Mouse (Mus musculus) NIH3T3 (cell line): ENCODE results near the gene Far2.

Source experiments
- DNase-seq: peaks from one replicate; pipeline ENCODE4 v3.0.0-alpha.2; 2012; ENCODE audit warnings: low read depth

The Far2 gene

GRCm38 (mm10) chr6:148046881-148047649 lies at the start of gene Far2:
Gene Far2, plus strand, starts transcription at chr6:148047259.
- DNase-seq: no peak

- DNase-seq: no peak
Measured at GRCm38 (mm10) chr6:148000483-148000882, 46.6 kb upstream of the Far2 start.

- DNase-seq: peak; percentile 47
Measured at GRCm38 (mm10) chr6:148001071-148001470, 46.0 kb upstream of the Far2 start.

- no peak for DNase-seq
Measured at GRCm38 (mm10) chr6:148006118-148006837, 40.8 kb upstream of the Far2 start.

GRCm38 (mm10) chr6:148040759-148041158 lies 6.3 kb upstream of the Far2 start:
- DNase-seq: no peak

- no peak for DNase-seq
Measured at GRCm38 (mm10) chr6:148047650-148047988, 560 bp downstream of the Far2 start.

- no peak for DNase-seq
Measured at GRCm38 (mm10) chr6:148063131-148063530, 16.1 kb downstream of the Far2 start.

- no peak for DNase-seq
Measured at GRCm38 (mm10) chr6:148066267-148066666, 19.2 kb downstream of the Far2 start.

- no peak for DNase-seq
Measured at GRCm38 (mm10) chr6:148068786-148069185, 21.7 kb downstream of the Far2 start.

GRCm38 (mm10) chr6:148073599-148073998 lies 26.5 kb downstream of the Far2 start:
- DNase-seq: no peak

GRCm38 (mm10) chr6:148074211-148074864 lies 27.3 kb downstream of the Far2 start:
- no peak for DNase-seq

GRCm38 (mm10) chr6:148083864-148084263 lies 36.8 kb downstream of the Far2 start:
- no peak for DNase-seq

- DNase-seq: no peak
Measured at GRCm38 (mm10) chr6:148084403-148084802, 37.3 kb downstream of the Far2 start.

GRCm38 (mm10) chr6:148097039-148097438 lies 50.0 kb downstream of the Far2 start:
- no peak for DNase-seq

GRCm38 (mm10) chr6:148101977-148102376 lies 54.9 kb downstream of the Far2 start:
- no peak for DNase-seq

- DNase-seq: no peak
Measured at GRCm38 (mm10) chr6:148102434-148102833, 55.4 kb downstream of the Far2 start.

- DNase-seq: peak; percentile 48
Measured at GRCm38 (mm10) chr6:148104212-148104611, 57.2 kb downstream of the Far2 start.

GRCm38 (mm10) chr6:148105722-148106268 lies 58.7 kb downstream of the Far2 start:
- no peak for DNase-seq

- no peak for DNase-seq
Measured at GRCm38 (mm10) chr6:148108741-148109472, 61.8 kb downstream of the Far2 start.

GRCm38 (mm10) chr6:148110996-148111633 lies 64.1 kb downstream of the Far2 start:
- DNase-seq: no peak

- DNase-seq: no peak
Measured at GRCm38 (mm10) chr6:148116371-148116770, 69.3 kb downstream of the Far2 start.
